Mouse (Mus musculus) liver, embryonic 12.5 days (tissue): ENCODE data around the gene Ank. TPM values are rescaled to one million over a fixed set of nuclear protein-coding genes. Genes with fewer than 3 reads are reported as not detected.

Source experiments
- ATAC-seq: fragments of 200-750 bp; cut with Nextera tagmentation; 2 replicates; pipeline ENCODE4 v1.8.0; 2017; ENCODE audit warnings: moderate number of reproducible peaks, mild to moderate bottlenecking, moderate library complexity
- H3K27ac ChIP-seq: fragments of 300-500 bp; sonication (generic); 2 replicates; pipeline ENCODE4 v1.5.1; 2016; ENCODE audit warnings: mild to moderate bottlenecking
- H3K27me3 ChIP-seq: fragments of 300-500 bp; sonication (generic); replicated peaks from 2 replicates; pipeline ENCODE4 v1.6.1; 2016; ENCODE audit warnings: mild to moderate bottlenecking, moderate library complexity
- H3K36me3 ChIP-seq: fragments of 300-500 bp; sonication (generic); 2 replicates; pipeline ENCODE4 v1.6.1; 2016; ENCODE audit warnings: mild to moderate bottlenecking, moderate library complexity
- H3K4me1 ChIP-seq: fragments of 300-500 bp; sonication (generic); 2 replicates; pipeline ENCODE4 v1.6.1; 2016
- H3K4me2 ChIP-seq: fragments of 300-500 bp; sonication (generic); 2 replicates; pipeline ENCODE4 v1.6.1; 2016; ENCODE audit warnings: mild to moderate bottlenecking, moderate library complexity
- H3K4me3 ChIP-seq: fragments of 300-500 bp; sonication (generic); 2 replicates; pipeline ENCODE4 v1.5.1; 2016; ENCODE audit warnings: mild to moderate bottlenecking, moderate library complexity
- H3K9ac ChIP-seq: fragments of 300-500 bp; sonication (generic); 2 replicates; pipeline ENCODE4 v1.6.1; 2016; ENCODE audit warnings: mild to moderate bottlenecking, moderate library complexity
- H3K9me3 ChIP-seq: fragments of 300-500 bp; sonication (generic); replicated peaks from 2 replicates; pipeline ENCODE4 v1.6.1; 2016; ENCODE audit warnings: mild to moderate bottlenecking, moderate library complexity
- WGBS: fragments of 180-500 bp; shearing (Covaris S2); methylation state at CpG from one replicate; pipeline ENCODE4 v1.1.7; 2016; ENCODE audit not compliant: insufficient replicate concordance; 5-methylcytosine and 5-hydroxymethylcytosine counted together
- microRNA-seq: library from miRNA; unstranded; fragments of <30 nt; microRNA quantifications from one replicate; pipeline ENCODE4, GENCODE M21; 2017
- polyA plus RNA-seq: library from polyadenylated mRNA; unstranded; fragments of >200 nt; fragmentation: Nextera tagmentation; extraction: Ambion mirVana; gene quantifications from 2 replicates; pipeline ENCODE4 v1.2.1, GENCODE M21; 2016

The Ank gene
- polyA plus RNA-seq, 1 experiment from 2014 or later, result 13.6 TPM

GRCm38 (mm10) chr15:27630601-27631383 is 164.3 kb downstream of the Ank start, which contains the start of gene Otulin:
Gene Otulin (minus strand): TSS chr15:27630693.
- Histone ChIP-seq H3K27ac (peak within 1 kb of the TSS; percentile 77), H3K9ac (peak within 1 kb of the TSS; percentile 90), H3K4me1 (peaks cover 49% of the 10 kb centered on the region), H3K4me3 (peak within 1 kb of the TSS; percentile 98), H3K27me3 (no peaks in the 10 kb centered on the region), H3K4me2 (peak within 1 kb of the TSS; percentile 85), H3K9me3 (no peaks in the 10 kb centered on the region), H3K36me3 (peaks cover 20% of the 10 kb centered on the region)
- peak; percentile 99 for ATAC-seq
- WGBS, result 5% methylated on average over 56 of the region's 56 CpGs

DNA sequence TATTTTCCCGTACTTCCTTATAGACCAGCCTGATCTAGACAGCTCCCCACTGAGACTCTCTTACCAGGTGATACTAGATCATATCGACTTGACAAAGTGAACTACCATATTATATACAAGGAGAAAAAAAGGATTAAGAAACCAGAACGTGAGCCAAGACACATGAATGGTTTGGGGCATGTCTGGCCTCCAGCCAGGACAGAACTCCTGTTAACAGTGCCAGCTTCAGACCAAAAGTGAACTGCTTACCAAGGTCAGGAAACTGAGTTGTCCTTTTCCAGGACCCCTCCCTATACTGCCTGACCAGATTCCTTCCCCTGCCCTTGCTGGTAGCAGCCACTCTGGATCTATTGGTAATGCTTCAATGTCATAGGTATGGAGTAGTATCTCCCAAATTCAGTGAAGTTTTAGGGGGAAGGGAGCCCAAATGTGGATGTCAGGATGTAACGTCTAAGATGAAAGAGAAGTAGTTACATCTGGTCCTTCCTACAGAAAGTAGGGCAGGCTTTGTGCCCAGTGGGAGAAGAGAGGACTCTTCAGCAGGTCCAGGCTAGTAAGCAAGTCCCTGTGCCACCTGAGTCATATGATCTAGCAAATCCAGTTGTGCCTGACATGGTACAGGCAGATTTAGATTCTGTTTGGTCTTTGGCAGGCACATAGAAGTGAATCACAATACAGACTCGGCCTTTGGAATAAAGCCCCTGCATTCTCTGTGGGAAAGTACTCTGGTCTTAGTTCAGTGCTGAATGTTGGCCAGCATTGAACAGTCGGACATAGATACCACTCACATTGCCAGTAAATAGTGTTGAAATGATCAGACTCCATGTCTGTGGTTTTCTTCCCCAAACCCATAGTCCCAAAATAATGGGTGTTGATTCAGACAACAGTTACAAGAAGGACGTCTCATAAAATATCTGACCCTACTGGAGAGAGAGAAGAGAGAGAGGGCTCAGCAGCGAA is 167.7 kb downstream of the Ank start:
- no peak for ATAC-seq
- Histone ChIP-seq H3K4me2 (no peak overlapping the region), H3K4me3 (no peak overlapping the region), H3K27me3 (no peaks in the 10 kb centered on the region), H3K9me3 (no peaks in the 10 kb centered on the region), H3K27ac (no peak overlapping the region), H3K36me3 (no peaks in the 10 kb centered on the region), H3K4me1 (peaks cover 14% of the 10 kb centered on the region), H3K9ac (no peak overlapping the region)
- 67% methylated on average over 8 of the region's 8 CpGs for WGBS

DNA sequence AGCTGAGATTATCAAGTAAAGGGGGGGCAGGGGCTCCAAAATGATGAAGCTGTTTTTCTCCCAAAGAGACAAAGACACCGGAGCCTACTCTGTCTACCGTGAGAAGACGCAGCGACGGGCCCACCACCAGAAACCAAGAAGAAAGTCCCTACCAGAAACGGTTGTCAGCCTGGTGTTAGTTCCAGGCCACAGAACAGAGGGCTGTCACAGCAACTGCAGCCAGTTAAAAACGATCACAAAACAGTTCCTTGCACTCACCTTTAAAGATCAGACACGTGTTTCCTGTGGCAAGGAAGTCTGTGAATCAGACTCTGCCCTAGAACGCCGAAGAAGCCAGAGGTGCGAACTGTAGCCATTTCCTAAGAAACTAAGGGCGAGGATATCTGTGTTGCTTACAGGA is 174.7 kb downstream of the Ank start:
- no peaks in the 10 kb centered on the region for H3K36me3 ChIP-seq
- H3K4me3 ChIP-seq, result no peak overlapping the region
- H3K9ac ChIP-seq, result no peak overlapping the region
- no peak overlapping the region for H3K27ac ChIP-seq
- 36% methylated on average over 12 of the region's 12 CpGs for WGBS
- ATAC-seq, result no peak
- H3K4me1 ChIP-seq, result no peaks in the 10 kb centered on the region
- no peaks in the 10 kb centered on the region for H3K9me3 ChIP-seq
- H3K4me2 ChIP-seq, result no peak overlapping the region
- H3K27me3 ChIP-seq, result no peaks in the 10 kb centered on the region

DNA sequence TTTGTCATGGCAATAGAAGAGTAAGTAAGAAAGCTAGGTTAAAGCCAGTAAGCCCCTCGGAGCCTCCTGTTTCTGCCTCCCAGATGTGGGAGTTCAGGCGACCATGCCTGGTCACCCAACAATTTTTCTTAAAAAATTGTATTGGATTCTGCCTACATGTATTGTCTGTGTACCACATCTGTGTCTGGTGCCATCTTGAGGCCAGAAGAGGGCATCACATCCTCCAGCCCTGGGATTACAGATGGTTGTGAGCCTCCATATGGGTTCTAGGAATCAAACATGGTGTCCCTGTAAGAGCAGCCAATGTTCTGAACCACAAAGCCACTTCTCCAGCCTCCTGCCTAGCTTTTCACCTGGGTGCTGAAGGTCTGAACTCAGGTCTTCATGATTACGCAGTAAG is 176.4 kb downstream of the Ank start:
- Histone ChIP-seq H3K27me3 (no peaks in the 10 kb centered on the region), H3K27ac (no peak overlapping the region), H3K36me3 (no peaks in the 10 kb centered on the region), H3K9ac (no peak overlapping the region), H3K4me3 (no peak overlapping the region), H3K9me3 (no peaks in the 10 kb centered on the region), H3K4me1 (no peaks in the 10 kb centered on the region), H3K4me2 (no peak overlapping the region)
- ATAC-seq, result no peak
- WGBS, result 67% methylated on average over 3 of the region's 3 CpGs

Small RNAs within 50 kb of the gene (microRNA-seq; reads per million reads assigned to microRNA genes)
- gene Mir7117, result not detected

Other genes with a start within 250 kb of the Ank start
- 33.1 and 35.0 TPM in 2 replicates for gene Otulin, start 164.0 kb downstream of the Ank start, polyA plus RNA-seq
- gene Otulinl, start 214.9 kb downstream of the Ank start, polyA plus RNA-seq, result 7.6 and 8.7 TPM in 2 replicates